In the genomic region with DNA sequence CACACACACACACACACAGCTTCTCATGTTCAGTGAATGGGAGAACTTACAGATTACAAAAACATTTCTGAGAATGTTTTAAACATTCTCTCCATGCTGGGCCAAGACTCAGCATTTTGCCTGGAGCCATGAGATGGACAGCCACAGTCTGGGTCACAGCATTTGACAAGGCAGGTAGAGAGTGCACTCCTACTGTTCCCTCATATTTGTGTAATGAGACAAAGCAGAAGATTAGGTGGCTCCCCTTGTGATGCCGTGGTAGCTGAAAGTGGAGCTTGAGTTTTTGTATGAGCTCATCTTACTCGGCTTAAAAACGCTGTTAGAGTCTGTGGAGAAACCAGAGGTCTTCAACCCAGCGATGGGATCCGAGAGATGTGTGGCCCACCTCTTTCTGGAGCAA, we compare ENCODE assay signal across 18 mouse cellular contexts.
DNase-seq lines count a peak whose midpoint lies in the region; ATAC-seq and TF ChIP-seq lines count a peak whose summit lies in the region.
"Had no signal": no experiment of that assay in that cellular context is flagged by ENCODE, and none has a peak within 500 bp of the region (broad histone marks: within the 10 kb centered on the region; RNA-seq: fewer than 3 reads in every experiment).

No protein-coding gene starts in this region.

- no peak overlapping the region for H3K4me3 ChIP-seq in heart, embryonic 10.5 days
- H3K4me3 ChIP-seq in embryonic fibroblast, embryonic 13.5 days (ENCODE audit: insufficient read depth, low read length) = no peak overlapping the region
- H3K4me3 ChIP-seq in liver, embryonic 15.5 days (replicated peaks) = no peak overlapping the region
- H3K4me3 ChIP-seq: heart, adult 2 months; limb, embryonic 13.5 days; neural tube, embryonic 12.5 days had no signal

- 0 out of 2 replicates have a peak, but pooled peaks cover 3% of the 10 kb centered on the region for H3K27me3 ChIP-seq in heart, embryonic 10.5 days (ENCODE audit: insufficient read depth, poor library complexity, severe bottlenecking)
- H3K27me3 ChIP-seq in liver, embryonic 15.5 days = peaks cover under 1% of the 10 kb centered on the region; the same call in 1 of the 2 replicates
- H3K27me3 ChIP-seq: limb, embryonic 13.5 days; neural tube, embryonic 12.5 days had no signal

- intact Hi-C loops in heart, postnatal 10 days (cut with DNase I) = no loop called here

- DNase-seq in heart, embryonic 10.5 days (ENCODE audit: low spot score) = no peak
- no peak for DNase-seq in heart, postnatal 10 days
- DNase-seq in 3T3-L1 (ENCODE audit: low read depth, low spot score) = peak; percentile 66
- DNase-seq in kidney, postnatal 14 days = no peak
- DNase-seq in gastrocnemius, adult 18-20 months (ENCODE audit: low spot score) = no peak
- no peak for DNase-seq in kidney, postnatal 10 days
- DNase-seq: kidney, adult 11 months; kidney, postnatal 25 days; thymus, postnatal 25 days had no signal

- WGBS in heart, embryonic 10.5 days = 81% methylated on average over 5 of the region's 5 CpGs
- 20% methylated on average over 5 of the region's 5 CpGs for WGBS in liver, embryonic 15.5 days (ENCODE audit: insufficient replicate concordance)

- H3K9ac ChIP-seq in liver, embryonic 15.5 days = peak overlapping the region; percentile 30; the same call in 1 of the 2 replicates
- H3K9ac ChIP-seq: limb, embryonic 13.5 days; neural tube, embryonic 12.5 days had no signal

- peak; percentile 51 for ATAC-seq in liver, embryonic 15.5 days (ENCODE audit: insufficient read depth)
- ATAC-seq: activated CD4-positive, CD25-positive, alpha-beta regulatory T cell, adult 4 months; forebrain, embryonic 14.5 days had no signal

- H3K4me1 ChIP-seq in heart, embryonic 10.5 days = peaks cover 34% of the 10 kb centered on the region
- H3K4me1 ChIP-seq in embryonic fibroblast, embryonic 13.5 days (ENCODE audit: control insufficient read depth, insufficient read depth, low read length) = peaks cover 28% of the 10 kb centered on the region
- H3K4me1 ChIP-seq in liver, embryonic 15.5 days (replicated peaks) = peaks cover 62% of the 10 kb centered on the region

- TF ChIP-seq CTCF in embryonic fibroblast, embryonic 13.5 days (IDR thresholded peaks at IDR 0.05; ENCODE audit: borderline replicate concordance, insufficient read depth, low read length) = no peak

- peak overlapping the region; percentile 65; the same call in 1 of the 2 replicates for H3K27ac ChIP-seq in heart, embryonic 10.5 days
- peak overlapping the region; percentile 98 for H3K27ac ChIP-seq in embryonic fibroblast, embryonic 13.5 days (ENCODE audit: insufficient read depth, low read length)
- H3K27ac ChIP-seq in liver, embryonic 15.5 days (replicated peaks) = peak overlapping the region; percentile 89
- H3K27ac ChIP-seq: heart, adult 2 months; hindbrain, postnatal 0 days; limb, embryonic 13.5 days; neural tube, embryonic 12.5 days; stomach, postnatal 0 days had no signal

- H3K4me2 ChIP-seq in liver, embryonic 15.5 days = peak overlapping the region; percentile 60
- H3K4me2 ChIP-seq: limb, embryonic 13.5 days; neural tube, embryonic 12.5 days had no signal

- H3K36me3 ChIP-seq in heart, embryonic 10.5 days = no peaks in the 10 kb centered on the region
- H3K36me3 ChIP-seq in liver, embryonic 15.5 days (replicated peaks) = no peaks in the 10 kb centered on the region
- H3K36me3 ChIP-seq: limb, embryonic 13.5 days; neural tube, embryonic 12.5 days had no signal

- H3K9me3 ChIP-seq in heart, embryonic 10.5 days = no peaks in the 10 kb centered on the region
- no peaks in the 10 kb centered on the region for H3K9me3 ChIP-seq in liver, embryonic 15.5 days (replicated peaks)
- H3K9me3 ChIP-seq: limb, embryonic 13.5 days; neural tube, embryonic 12.5 days had no signal

- no peak for TF ChIP-seq POLR2A in embryonic fibroblast, embryonic 13.5 days (IDR thresholded peaks at IDR 0.05; ENCODE audit: low read depth, low read length)
